Mouse (Mus musculus) midbrain, embryonic 12.5 days (tissue): ENCODE measurements around the gene Crym. TPM values are rescaled to one million over a fixed set of nuclear protein-coding genes. Genes with fewer than 3 reads are reported as not detected.

Experiments used
- ATAC-seq: fragments of 200-750 bp; cut with Nextera tagmentation; 2 replicates; pipeline ENCODE4 v1.8.0; 2017; ENCODE audit warnings: low read depth, moderate TSS enrichment, moderate library complexity; ENCODE audit not compliant: low FRiP score
- H3K27ac ChIP-seq: fragments of 300-500 bp; sonication (generic); replicated peaks from 2 replicates; pipeline ENCODE4 v1.5.1; 2016; ENCODE audit warnings: mild to moderate bottlenecking
- H3K27me3 ChIP-seq: fragments of 300-500 bp; sonication (generic); 2 replicates; pipeline ENCODE4 v1.6.1; 2016; ENCODE audit warnings: mild to moderate bottlenecking
- H3K36me3 ChIP-seq: fragments of 300-500 bp; sonication (generic); 2 replicates; pipeline ENCODE4 v1.6.1; 2016
- H3K4me1 ChIP-seq: fragments of 300-500 bp; sonication (generic); 2 replicates; pipeline ENCODE4 v1.6.1; 2016
- H3K4me2 ChIP-seq: fragments of 300-500 bp; sonication (generic); replicated peaks from 2 replicates; pipeline ENCODE4 v1.6.1; 2016; ENCODE audit warnings: mild to moderate bottlenecking, moderate library complexity
- H3K4me3 ChIP-seq: fragments of 300-500 bp; sonication (generic); 2 replicates; pipeline ENCODE4 v1.5.1; 2016; ENCODE audit warnings: mild to moderate bottlenecking
- H3K9ac ChIP-seq: fragments of 300-500 bp; sonication (generic); replicated peaks from 2 replicates; pipeline ENCODE4 v1.6.1; 2016; ENCODE audit warnings: mild to moderate bottlenecking, moderate library complexity
- H3K9me3 ChIP-seq: fragments of 300-500 bp; sonication (generic); 2 replicates; pipeline ENCODE4 v1.6.1; 2016; ENCODE audit warnings: mild to moderate bottlenecking
- WGBS: fragments of 180-500 bp; shearing (Covaris S2); methylation state at CpG from one replicate; pipeline ENCODE4 v1.1.7; 2016; 5-methylcytosine and 5-hydroxymethylcytosine counted together
- polyA plus RNA-seq: library from polyadenylated mRNA; unstranded; fragments of >200 nt; fragmentation: Nextera tagmentation; extraction: Ambion mirVana; gene quantifications from 2 replicates; pipeline ENCODE4 v1.2.1, GENCODE M21; 2016

Crym gene
- polyA plus RNA-seq, 1 experiment from 2014 or later, result 37.0 TPM

DNA sequence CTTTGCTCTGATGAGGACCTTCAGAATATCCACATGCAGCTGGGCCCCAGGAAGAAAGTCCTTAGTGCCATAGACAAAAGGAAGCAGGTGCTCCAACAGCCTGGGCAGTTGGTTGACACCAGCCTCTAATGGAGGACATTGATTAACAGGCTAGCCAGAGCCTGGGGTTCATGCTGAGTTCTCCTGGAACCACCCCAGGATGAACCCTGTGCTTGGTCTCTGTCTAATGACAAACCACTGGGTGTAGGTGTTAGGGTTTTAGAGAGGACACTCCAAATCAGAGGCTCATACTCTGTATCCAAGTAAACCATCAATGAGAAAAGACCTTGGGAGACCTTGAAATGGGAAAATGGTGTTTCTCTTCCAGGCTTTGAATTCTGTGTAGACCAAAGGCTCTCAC, 19.0 kb downstream of the Crym start:
- no peak for ATAC-seq
- Histone ChIP-seq H3K4me1 (no peaks in the 10 kb centered on the region), H3K9me3 (no peaks in the 10 kb centered on the region), H3K27ac (no peak overlapping the region), H3K36me3 (no peaks in the 10 kb centered on the region), H3K27me3 (no peaks in the 10 kb centered on the region), H3K4me3 (no peak overlapping the region), H3K9ac (no peak overlapping the region), H3K4me2 (no peak overlapping the region)

DNA sequence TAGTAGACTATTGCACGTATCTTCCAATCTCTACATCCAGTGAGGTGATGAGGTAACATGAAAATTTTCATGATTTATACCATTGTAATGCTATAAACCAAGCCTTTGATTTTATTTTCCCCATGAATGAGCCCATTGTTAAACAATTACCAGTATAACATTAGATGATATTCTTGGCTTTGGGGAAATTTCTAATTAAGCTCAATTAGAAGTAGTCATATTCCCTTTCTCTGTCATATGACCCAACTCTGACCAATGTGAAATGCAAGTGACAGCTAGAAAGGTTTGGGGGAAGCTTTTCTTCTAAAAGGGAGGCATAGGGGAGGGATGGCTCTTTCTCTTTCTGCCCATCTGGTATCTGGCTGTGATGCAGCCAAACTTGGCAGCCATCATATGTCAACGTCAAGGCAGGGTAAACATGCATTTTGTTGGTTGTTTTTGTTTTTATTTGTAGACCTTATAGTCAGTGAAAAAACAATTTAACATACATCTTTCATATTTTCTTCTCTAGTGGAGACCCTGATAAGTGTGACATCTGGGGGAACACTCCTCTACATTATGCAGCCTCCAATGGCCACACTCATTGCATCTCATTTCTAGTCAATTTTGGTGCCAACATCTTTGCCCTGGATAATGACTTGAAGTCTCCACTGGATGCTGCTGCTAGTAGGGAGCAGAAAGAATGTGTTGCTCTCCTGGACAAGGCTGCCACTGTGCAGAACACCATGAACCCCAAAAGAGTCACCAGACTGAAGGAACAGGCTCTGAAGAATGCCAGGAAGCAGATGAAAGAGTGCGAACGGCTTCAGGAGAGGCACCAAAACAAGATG, 20.3 kb downstream of the Crym start:
- Histone ChIP-seq H3K27me3 (no peaks in the 10 kb centered on the region), H3K36me3 (no peaks in the 10 kb centered on the region), H3K4me1 (no peaks in the 10 kb centered on the region), H3K4me3 (no peak overlapping the region), H3K9ac (no peak overlapping the region), H3K4me2 (no peak overlapping the region), H3K9me3 (no peaks in the 10 kb centered on the region), H3K27ac (no peak overlapping the region)
- ATAC-seq, result no peak
- WGBS, result 90% methylated on average over 4 of the region's 4 CpGs

DNA sequence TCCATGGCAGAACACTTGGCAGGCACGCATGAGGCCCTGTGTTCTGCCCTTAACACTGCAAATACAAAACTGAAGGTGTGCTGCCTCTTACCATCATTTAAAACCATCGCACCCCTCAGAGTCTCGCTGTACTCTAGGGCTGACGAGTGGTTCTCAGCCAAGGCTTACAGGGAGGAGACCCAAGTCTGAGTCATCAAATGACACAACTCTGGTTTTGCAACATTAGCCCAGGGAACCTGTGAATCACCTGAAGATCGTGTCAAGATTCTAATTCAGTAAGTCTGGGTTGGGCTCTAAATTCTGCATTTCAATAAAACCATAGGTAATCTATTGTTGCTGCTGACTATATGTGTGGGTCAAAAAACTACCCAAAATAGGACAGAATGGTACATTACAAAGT, 21.4 kb downstream of the Crym start:
- Histone ChIP-seq H3K27me3 (no peaks in the 10 kb centered on the region), H3K4me2 (no peak overlapping the region), H3K4me1 (no peaks in the 10 kb centered on the region), H3K36me3 (no peaks in the 10 kb centered on the region), H3K4me3 (no peak overlapping the region), H3K9me3 (no peaks in the 10 kb centered on the region), H3K9ac (no peak overlapping the region), H3K27ac (no peak overlapping the region)
- 90% methylated on average over 5 of the region's 5 CpGs for WGBS
- ATAC-seq, result no peak

DNA sequence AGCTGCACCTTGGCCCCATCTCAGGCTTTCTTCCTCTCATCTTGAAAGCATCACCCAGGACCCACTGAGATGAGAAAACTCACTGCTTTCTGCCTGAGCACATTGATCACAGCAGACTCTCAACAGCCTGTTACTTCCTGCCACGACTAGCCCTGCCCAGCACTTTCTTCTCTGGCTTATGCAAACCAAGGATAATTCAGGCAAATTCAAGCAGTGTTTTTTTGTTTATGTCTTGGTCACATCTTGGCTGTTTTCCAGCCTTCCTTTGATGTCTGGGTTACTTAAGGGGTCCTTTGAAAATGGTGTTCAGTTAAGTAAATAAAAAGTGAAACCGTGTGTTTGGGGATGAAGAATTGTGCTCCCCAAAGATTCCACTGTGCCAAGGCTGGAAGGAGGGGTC, 23.0 kb downstream of the Crym start:
- H3K4me1 ChIP-seq, result no peaks in the 10 kb centered on the region
- ATAC-seq, result no peak
- WGBS, result 44% methylated on average over 2 of the region's 2 CpGs

DNA sequence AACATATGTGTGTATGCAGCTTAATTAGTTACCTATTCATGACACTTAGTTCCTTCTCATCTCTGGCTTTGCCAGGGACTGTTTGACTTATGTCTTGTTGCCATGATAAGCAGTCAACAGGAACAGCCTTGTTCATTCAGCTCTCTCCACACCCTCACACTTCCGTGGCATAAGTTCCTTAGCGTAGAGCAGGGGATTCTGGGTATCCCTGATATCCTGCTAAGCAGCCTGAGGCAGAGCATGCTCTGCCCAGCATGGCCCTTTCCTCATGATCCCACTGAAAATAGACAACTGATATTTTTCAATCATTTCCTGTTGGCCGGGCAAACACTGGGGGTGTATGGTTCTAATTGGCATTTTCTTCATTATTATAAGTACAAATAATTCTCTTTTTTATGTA, 24.3 kb downstream of the Crym start:
- 90% methylated on average over 3 of the region's 3 CpGs for WGBS
- Histone ChIP-seq H3K4me2 (no peak overlapping the region), H3K9ac (no peak overlapping the region), H3K27me3 (no peaks in the 10 kb centered on the region), H3K9me3 (no peaks in the 10 kb centered on the region), H3K27ac (no peak overlapping the region), H3K36me3 (no peaks in the 10 kb centered on the region), H3K4me3 (no peak overlapping the region), H3K4me1 (no peaks in the 10 kb centered on the region)
- no peak for ATAC-seq

More for the DNA sequence above, 23.0 kb downstream of the Crym start:
- no peak overlapping the region for H3K27ac ChIP-seq
- no peak overlapping the region for H3K4me3 ChIP-seq
- H3K9me3 ChIP-seq, result no peaks in the 10 kb centered on the region
- H3K36me3 ChIP-seq, result no peaks in the 10 kb centered on the region
- no peak overlapping the region for H3K4me2 ChIP-seq
- no peak overlapping the region for H3K9ac ChIP-seq
- no peaks in the 10 kb centered on the region for H3K27me3 ChIP-seq

DNA sequence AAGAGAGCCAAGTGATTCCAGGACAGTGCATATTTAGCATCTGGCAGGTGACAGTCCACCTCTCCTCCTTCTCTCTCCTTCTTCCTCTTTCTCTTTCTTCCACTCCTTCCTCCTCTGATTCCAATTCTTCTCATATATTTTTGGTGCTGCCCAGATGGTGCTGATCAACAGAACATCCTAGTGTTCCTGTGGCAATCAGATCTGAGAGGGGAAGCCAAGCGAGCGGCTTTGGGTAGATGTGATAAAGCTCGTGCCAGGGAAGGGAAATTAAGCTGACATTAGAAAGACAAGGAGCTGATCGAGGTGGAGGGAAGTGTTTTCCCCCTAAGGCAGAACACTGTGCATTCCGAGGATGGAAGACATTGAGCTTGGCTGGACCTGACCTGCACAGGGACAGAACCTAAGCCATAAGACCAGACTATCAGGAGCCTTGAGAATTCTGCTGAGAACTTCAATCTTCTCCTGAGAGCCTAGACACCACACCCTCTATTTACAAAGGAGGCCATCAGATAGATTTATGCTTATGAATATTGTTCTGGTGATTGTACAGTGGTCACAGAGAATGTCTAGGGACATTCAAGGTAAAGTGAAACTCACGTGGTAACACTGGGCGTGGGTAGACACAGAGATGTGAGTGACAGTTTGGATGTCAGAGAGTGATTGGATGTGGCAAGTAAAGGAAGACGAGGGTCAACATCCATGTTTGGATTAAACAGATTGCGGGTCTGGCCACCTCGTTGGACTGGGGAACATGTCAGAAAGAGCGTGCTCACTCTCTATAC, 27.0 kb downstream of the Crym start:
- no peaks in the 10 kb centered on the region for H3K36me3 ChIP-seq
- no peak overlapping the region for H3K4me3 ChIP-seq
- H3K4me1 ChIP-seq, result no peaks in the 10 kb centered on the region
- H3K27ac ChIP-seq, result no peak overlapping the region
- no peaks in the 10 kb centered on the region for H3K27me3 ChIP-seq
- no peak overlapping the region for H3K4me2 ChIP-seq
- H3K9me3 ChIP-seq, result no peaks in the 10 kb centered on the region
- no peak for ATAC-seq
- H3K9ac ChIP-seq, result no peak overlapping the region
- 87% methylated on average over 11 of the region's 11 CpGs for WGBS

DNA sequence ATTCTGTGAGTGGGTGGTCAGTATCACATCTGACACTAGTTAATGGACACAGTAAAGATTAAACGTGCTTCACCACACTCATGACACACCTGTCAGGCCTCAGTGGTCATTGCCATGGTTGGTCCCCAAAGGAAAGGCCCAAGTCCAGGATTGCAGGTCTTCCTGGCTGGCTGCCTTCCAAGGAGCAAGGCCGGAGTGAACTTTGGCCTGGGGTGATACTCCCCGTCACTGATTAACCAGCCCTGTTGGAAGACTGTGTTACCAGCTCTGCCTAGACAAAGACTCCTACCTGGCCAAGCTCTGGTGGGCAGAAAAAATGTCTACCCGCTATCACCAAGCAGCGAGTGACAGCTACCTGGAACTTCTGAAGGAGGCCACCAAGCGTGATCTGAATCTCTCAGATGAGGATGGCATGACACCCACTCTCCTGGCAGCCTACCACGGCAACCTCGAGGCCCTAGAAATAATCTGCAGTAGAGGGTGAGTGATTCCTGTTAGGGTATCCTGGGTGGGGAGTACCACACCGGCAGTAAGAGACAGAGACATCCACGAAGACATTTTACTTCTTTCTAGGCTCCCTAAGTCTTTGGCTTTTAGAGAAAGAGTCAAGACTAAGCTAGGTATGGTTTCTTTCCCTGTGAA, 28.2 kb downstream of the Crym start, which contains the start of gene Anks4b:
TSS of gene Anks4b (plus strand) at position 256 of the 642 bp plus-strand sequence.
- no peak for ATAC-seq
- H3K4me2 ChIP-seq, result no peak within 1 kb of the TSS
- H3K4me3 ChIP-seq, result no peak within 1 kb of the TSS
- no peaks in the 10 kb centered on the region for H3K9me3 ChIP-seq
- H3K36me3 ChIP-seq, result no peaks in the 10 kb centered on the region
- no peak within 1 kb of the TSS for H3K9ac ChIP-seq
- WGBS, result 92% methylated on average over 10 of the region's 10 CpGs
- no peaks in the 10 kb centered on the region for H3K4me1 ChIP-seq
- H3K27ac ChIP-seq, result no peak within 1 kb of the TSS
- H3K27me3 ChIP-seq, result no peaks in the 10 kb centered on the region

DNA sequence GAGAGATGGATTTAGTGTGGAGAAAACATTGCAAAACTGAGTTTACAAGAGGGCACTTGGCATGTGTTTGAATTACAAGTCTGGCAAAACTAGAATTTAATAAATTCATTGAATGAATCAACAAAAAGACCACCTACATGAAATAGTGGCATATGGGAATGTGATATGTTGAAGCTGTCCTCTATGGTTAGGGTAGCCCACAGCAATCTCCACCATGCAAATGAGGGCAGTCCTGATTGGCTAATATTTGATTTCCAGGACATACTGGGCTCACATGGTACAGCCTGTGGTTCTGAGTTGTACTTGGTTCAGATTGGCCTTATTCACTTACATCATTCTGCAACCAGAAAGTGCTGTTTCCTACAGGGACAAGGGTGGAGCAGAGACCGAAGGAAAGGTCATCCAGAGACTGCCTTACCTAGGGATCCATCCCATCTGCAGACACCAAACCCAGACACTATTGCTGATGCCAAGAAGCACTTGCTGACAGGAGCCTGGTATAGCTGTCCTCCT, 29.7 kb downstream of the Crym start:
- Histone ChIP-seq H3K36me3 (no peaks in the 10 kb centered on the region), H3K4me3 (no peak overlapping the region), H3K4me2 (no peak overlapping the region), H3K9me3 (no peaks in the 10 kb centered on the region), H3K27ac (no peak overlapping the region), H3K4me1 (no peaks in the 10 kb centered on the region), H3K9ac (no peak overlapping the region), H3K27me3 (no peaks in the 10 kb centered on the region)
- 89% methylated on average over 1 of the region's 1 CpGs for WGBS
- ATAC-seq, result no peak

DNA sequence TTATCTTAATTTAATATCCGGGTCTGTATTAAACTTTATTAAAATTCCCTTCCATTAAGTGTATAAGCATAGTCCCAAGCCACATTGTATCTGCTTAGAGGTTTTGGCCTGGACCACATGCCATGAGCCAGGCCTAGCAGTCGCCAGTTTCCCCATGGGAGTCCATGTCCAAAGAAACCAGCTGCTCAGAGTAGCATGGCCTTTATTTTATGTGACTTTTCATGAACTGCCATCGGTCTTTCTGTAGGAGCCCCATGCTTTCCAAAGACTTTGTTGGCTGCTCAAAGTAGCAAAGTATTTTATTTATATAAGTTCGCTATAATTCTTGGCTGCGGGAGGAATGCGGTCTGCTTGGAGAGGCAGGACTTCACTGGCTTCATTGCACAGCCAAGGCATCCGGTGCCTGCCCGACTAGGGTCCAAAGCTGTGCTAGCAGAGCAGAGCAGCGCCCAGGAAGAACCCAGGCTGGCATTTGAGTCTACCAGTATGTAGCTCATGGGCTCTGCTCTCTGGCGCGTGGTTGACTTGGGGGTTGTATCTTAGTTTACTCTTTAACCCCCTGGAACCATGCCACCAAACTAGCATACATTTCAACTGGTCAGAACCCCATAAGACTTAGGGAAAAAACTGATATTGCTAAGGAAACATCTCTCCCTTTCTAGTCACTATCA, 38.2 kb downstream of the Crym start:
- no peak overlapping the region for H3K9ac ChIP-seq
- no peak overlapping the region for H3K4me3 ChIP-seq
- 85% methylated on average over 11 of the region's 11 CpGs for WGBS
- H3K9me3 ChIP-seq, result no peaks in the 10 kb centered on the region
- H3K4me1 ChIP-seq, result no peaks in the 10 kb centered on the region
- no peak overlapping the region for H3K27ac ChIP-seq
- no peaks in the 10 kb centered on the region for H3K36me3 ChIP-seq
- ATAC-seq, result no peak
- no peak overlapping the region for H3K4me2 ChIP-seq
- H3K27me3 ChIP-seq, result peaks cover 17% of the 10 kb centered on the region

DNA sequence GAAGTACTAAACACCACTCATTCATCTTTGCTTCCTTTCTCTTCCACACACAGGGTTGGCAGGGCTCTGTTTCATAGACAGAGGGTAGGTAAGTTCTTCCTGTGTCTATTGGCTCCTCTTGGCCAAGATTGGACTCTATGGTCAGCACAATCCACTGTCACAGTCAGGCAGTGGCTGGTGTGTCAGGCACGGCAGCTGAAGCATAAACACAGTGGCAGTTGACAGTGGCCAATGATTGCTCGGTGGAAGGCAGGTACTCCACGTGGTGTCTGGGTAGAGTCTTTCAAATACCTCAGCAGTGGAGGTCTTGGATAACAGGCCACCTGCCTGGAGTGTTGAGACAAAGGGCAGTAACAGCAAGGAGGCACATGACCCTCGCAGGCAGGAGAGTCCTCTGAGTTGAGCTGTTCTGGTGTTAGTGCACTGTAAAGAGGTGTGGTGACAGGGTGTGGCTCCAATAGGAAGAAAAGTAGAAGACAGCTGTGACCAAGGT, 43.7 kb downstream of the Crym start:
- H3K9ac ChIP-seq, result no peak overlapping the region
- H3K4me2 ChIP-seq, result no peak overlapping the region
- peak; percentile 71 for ATAC-seq
- peak overlapping the region; percentile 30; the same call in 1 of the 2 replicates for H3K27ac ChIP-seq
- peaks cover 12% of the 10 kb centered on the region for H3K4me1 ChIP-seq
- no peaks in the 10 kb centered on the region for H3K36me3 ChIP-seq
- 28% methylated on average over 4 of the region's 4 CpGs for WGBS
- H3K9me3 ChIP-seq, result no peaks in the 10 kb centered on the region
- H3K4me3 ChIP-seq, result no peak overlapping the region
- H3K27me3 ChIP-seq, result peaks cover 31% of the 10 kb centered on the region

DNA sequence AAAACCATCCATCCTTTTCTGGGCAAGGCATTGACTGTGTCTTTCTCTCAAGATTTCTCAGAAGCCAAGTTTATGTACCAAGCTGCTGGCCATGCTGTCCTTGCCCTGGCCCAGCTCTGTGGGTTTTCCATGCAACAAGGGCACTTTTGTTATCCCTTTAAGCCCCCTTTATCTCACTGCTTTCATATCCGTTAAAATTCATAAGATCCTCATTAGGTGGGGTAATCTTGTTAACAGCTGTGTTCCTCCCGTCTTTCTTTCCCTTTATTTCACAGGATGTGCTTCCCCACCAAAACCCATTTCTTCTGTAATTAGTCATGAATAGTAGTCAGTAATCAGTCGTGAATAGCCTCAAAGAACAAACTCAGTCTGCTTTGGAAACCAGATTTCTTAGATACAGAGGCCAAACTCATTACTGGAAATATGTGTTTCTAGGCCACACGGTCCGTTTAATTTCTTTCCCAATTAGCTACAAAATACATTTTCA, 44.3 kb downstream of the Crym start:
- Histone ChIP-seq H3K4me1 (peaks cover 12% of the 10 kb centered on the region), H3K27ac (peak overlapping the region; percentile 30; the same call in 1 of the 2 replicates), H3K36me3 (no peaks in the 10 kb centered on the region), H3K27me3 (peaks cover 31% of the 10 kb centered on the region), H3K9ac (no peak overlapping the region), H3K9me3 (no peaks in the 10 kb centered on the region), H3K4me3 (no peak overlapping the region), H3K4me2 (no peak overlapping the region)
- WGBS, result 28% methylated on average over 5 of the region's 5 CpGs
- ATAC-seq, result peak; percentile 76
